Mouse (Mus musculus) kidney, adult 8-10 months (tissue): ENCODE results near the gene AL731706.2.
A peak's percentile ranks its signal among the peaks of the same experiment; 100 is the strongest.
"Not testable (repeated sequence)": the region's sequence is repeated elsewhere in the genome, so short reads cannot be mapped to it uniquely, and the experiment has no call there.

ENCODE experiments used
- DNase-seq, 2 experiments: peaks; one replicate each; pipeline ENCODE4 v3.0.0; 2022

The AL731706.2 gene

DNA sequence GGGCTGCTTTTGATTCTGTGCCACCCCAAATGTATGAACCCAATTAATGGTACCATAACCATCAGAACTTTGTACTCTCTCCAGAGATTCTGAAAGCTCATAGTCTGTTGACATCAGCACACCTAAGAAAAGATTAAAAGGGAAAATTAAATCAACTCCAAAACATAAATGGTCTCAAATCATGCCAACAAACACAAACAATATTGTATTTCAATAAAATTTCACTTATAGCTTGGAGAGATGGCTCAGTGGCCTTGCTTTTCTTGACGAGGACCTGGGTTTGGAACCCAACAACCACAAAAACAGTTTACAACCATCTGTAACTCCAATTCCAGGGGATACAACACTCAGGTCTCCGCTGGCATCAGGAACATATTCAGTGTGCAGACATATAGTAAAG, at the start of gene AL731706.2:
Gene AL731706.2 (minus strand): TSS at position 101 of the 400 bp plus-strand sequence.
- no peak for DNase-seq

DNA sequence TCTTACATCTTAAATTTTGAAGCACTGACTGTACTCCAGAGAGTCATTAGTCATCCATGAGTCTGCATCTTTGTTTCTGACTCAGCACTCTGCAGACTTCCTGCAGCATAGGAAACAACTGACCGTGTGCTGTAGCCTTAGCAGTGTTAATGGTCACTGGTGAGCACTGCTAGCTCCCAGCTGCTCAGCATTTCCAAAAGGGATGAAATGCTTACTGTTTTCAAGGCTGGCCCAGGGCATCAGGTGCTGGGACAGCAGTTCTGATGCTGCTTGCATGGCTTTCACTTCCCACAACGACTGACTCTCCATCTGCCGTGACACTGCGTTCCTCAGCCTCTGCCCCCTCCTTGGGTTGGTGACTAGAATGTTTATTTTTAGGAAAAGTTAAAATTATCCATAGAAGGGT, 35.5 kb upstream of the AL731706.2 start:
- no peak for DNase-seq

DNA sequence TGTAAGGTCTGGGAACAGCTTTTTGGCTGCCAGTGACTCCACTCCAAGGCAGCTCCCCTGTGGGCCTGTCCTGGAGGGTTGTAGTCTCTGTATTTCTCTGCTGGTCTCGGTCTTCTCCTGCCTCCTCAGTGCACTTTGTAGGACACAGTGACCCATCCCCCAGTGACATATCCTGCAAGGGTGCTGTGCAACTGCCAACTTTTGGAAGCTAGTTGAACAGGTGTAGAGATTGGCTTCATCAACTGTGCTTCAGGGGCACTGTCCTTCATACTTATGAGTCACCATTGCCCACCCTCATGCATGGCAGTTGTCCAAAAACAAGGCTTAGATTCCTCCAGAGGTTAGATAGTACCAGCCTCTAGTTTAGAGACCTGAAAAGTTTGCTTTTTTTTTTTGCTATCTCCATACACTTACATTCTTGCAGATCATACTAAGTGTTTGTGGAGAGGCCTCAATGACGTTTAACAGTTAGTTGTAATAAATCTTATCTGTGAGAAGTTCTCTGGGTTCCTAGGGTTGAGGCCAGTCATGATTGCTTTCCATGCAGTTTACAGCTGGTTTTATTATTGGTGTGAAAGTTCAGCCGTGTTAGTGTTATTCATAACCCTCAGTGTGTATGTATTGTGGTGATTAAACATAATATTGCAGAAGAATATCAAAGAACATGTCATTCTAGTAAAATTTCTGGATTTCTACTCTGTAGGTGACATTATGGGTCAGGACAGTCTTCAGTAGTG, 34.9 kb upstream of the AL731706.2 start:
- no peak for DNase-seq

DNA sequence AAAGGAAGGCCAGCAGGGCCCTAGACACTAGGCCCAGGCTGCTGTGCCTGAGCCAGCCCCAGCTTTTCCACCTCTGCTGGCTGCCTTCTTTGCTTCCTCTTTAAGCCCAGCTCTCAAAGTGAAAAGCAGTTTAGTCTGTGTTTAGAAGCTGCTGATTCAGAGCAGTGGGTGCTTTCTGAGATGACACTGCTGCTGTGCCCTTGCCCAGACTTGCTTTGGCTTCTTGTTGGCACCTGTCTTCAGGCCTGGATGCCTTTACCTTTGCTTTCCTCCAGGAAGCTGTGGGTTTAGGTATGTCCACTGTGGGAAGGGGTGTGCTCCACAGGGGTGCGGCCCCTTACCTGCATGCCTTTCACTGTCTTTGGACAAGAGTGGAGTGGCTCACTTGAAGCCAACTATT, 34.0 kb upstream of the AL731706.2 start:
- no peak for DNase-seq

DNA sequence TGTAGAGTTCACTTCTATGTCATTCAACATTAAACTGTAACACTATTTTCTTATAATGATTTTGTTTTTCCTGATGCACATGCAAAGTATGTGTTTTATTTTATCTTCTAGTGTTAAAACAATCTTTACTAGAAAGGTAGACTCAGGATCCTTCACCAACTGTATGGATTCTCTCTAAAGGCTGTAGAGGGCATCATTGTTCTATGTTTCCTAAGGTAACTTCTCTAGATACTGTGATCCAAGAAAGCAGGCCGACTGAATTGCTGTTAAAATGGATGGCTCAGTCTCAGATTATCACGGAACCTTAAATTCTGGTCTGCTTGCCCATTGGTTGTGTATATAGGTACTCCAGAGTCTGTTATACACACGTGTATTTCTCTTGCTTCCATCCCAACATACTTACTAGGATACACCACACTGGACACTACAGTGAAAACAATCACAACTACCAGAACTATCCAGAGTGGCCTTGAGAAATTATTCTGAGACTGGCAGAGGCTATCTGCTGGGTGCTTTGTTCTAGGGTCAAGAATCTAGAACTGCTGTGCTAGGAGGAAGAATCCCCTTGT, 28.9 kb upstream of the AL731706.2 start:
- DNase-seq: no peak

DNA sequence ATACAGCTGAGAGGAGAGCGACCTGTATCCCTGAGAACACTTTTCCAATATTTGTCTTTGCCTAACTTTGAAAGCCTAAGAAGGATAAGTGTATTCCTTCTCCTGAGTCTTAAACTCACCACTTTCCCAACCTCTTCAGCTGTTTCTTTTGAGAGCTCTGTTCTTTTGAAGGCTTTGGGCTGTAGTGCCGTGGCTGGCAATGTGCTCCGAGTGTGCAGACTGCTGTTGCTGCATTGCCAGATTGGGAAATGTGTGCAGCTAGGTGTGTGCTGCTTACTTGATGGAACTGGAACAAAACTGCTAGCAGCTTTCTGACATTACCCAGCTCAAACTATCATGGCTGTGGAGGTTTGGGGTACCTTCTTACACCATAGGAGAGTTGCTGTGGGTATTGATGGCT, 27.5 kb upstream of the AL731706.2 start:
- no peak for DNase-seq

DNA sequence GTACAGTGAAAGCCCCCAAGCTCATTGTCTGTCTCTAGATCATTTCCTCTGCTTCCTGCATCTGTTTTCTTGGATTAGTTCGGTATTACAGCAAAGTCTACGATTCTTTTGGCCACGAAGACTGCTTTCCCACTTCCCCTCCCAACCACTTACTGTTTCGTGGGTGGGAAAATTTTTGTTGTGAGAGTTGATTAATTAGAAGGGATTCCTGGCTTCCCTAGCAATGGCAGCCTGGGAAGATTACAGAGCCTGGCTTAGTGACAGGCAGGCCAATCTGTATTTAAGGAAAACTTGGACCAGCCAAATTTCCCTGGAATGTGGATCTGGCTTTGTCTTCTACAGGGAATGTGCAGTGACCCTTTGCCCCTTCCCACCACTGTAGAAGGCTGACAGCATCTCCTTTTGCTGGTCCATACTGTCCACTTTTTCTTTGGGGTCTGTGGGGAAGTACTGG, 26.5 kb upstream of the AL731706.2 start:
- DNase-seq: no peak

DNA sequence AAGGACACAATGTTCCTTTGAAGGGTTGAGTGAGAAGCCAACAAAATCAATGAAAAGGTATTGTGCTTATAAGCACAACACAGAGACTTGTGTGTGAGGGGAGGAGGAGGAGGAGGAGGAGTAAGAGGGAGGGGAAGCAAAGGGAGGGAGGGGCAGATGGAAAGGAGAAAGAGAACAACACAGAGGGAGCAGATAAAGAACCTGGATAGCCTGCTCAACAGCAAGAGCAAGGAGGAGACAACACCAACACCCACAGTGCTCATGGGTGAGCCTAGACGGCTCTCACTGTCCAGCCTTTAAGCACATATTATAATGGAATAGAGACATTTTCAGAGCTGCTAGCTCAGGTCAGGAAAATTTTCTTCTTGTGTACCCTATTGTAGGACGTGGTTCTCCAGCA, 23.8 kb upstream of the AL731706.2 start:
- DNase-seq: no peak

DNA sequence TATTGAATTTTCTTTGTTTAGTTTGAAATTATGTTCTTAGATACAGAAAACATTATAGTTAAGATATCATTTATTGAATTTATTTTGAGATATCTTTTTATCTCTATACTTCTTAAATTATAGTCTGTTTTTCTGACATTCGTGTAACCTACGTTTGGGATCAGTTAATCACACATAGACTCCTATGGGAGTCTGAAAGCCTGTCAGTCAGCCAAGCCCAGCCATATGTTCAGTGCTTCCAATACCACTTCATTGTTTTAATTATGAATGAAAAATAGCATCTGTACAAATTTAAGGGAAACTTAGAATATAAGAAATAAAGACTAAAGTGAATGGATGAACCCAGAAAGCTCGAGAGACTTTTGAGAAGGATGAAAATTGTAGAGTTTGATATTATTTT, 23.1 kb upstream of the AL731706.2 start:
- DNase-seq: no peak

DNA sequence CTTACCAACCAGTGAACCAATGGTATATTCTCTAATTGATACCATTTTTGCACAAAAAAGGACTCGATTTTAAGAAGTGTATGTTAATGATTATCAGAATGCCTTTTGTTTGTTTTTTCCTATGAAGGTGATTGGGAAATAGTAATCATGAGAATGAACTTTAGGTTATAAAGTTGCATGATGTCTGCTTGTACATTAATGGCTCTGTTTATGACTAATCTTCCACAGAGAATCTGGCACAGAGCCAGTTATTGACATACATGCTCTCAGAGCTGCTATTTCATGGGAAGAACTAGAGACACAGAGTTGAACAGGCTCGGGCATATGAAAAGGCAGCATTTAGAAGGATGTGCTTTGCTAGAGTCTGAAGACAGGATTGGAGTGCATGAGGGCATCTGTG, 10.7 kb upstream of the AL731706.2 start:
- DNase-seq: no peak

DNA sequence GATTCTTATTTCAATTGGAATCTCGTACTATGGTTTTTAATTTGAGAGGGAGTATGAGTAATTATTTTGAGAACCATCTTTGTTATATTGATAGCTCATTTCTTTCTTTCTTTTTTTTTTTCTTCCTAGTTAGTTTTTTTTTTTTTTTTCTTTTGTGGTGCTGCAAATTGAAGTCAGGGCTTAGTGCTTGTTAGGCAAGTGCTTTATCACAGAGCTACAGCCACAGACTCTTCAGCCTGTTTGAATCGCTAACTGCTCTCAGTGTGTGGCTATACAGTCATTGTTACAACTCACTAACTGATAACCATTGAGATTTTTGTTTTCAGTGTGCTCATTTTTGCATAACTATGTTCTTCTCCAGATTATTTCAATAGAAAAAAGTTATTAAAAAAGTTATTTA, 9.0 kb upstream of the AL731706.2 start:
- no peak for DNase-seq

DNA sequence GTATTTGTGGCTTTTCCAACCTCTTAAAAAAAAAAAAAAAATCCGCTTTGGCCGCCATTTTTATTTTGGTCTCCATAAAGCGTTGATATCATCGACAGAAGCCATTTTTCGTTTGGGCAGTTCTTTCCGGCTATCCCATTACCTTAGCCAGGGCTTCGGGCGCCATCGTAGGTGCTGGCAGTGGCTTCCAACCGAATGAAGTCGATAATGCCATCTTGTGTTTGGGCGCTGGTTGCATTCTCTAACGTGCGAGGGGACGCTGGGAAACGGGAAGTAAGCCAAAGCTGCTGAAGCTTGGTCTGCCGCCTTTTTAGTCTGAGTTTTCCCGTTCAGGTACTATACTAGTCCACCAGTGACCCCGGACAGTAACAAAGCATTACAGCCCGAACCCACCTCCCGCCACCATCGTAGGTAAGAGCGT, 6.5 kb upstream of the AL731706.2 start:
- peak; percentile 98 for DNase-seq

DNA sequence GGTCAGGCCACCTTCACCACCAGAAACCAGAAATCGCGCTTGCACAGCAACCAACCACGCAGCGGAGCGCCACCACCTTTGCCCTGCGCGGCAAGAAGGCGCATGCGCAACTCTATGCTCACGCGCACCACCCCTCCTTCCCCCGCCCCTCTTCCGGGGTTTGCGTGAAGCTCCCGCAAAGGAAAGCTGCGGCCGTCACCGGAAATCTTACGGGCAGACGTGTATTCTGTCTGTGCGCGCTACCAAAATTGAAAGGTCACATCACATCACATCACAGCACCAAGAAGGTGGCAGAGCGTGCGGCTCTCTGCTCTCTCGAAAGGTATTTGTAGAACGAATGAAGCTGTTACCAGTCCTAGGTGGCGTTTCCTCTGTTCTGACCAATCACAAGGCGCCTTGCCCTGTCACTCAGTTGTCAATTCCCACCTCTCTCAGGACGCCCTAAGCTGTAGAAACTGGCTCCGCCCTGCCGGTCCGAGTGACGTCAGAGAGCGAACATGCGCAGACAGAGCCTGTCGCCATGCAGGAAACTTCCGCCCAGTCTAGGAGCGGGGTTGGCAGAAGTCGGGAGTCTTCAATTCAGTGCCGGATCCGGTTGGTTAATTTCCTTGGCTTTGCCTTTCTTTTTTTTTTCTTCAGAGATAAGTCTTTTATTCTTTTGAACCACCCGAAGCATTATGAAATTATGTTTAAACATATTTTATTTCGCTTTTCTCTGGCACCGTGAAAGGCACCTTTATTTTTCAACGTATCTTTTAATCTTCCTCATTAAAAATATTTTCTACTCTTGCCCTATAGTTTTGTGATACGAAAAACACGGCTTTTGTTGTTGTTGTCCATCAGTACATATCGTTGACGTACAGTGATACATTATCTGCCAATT, 5.8 kb upstream of the AL731706.2 start, which contains the start of the genes Slx4ip, AL731706.1 and Mkks:
Gene Slx4ip (plus strand): TSS at position 151 of the 883 bp plus-strand sequence.
Gene AL731706.1 (minus strand): TSS at position 322 of the 883 bp plus-strand sequence.
Gene Mkks (minus strand): TSS at position 322 of the 883 bp plus-strand sequence.
- peak; percentile 100 for DNase-seq

DNA sequence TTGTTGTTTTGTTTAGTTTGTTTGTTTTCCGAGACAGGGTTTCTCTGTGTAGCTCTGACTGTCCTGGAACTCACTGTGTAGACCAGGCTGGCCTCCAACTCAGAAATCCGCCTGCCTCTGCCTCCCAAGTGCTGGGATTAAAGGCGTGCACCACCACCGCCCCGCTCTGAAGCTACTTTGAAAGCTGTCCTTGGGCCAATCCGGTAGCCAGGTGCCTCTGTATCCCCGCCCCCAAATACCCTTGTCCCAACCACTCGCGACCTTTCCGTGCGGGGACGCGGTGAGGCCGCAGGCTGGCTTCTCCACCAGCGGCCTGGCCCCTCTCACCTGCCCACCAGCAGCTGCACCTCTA, 5.2 kb upstream of the AL731706.2 start:
- not testable (repeated sequence) for DNase-seq

DNA sequence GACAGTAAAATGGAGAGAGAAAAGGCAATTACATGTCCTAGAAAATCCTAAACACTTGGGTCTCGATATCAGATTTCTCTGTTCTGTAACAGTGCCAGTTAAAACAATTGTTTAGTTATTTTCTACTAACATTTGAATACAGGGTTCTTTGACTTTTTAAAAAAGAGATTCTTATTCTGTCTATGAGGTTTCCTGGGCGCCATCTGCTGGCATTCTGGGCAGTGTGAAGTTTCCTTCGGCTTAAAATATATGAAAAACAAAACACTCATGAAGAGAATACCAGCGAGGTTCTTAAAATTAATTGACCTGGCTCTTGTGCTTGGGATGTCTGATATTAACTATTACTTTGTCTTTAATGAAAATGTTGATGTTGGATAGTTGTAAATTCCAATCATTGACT, 1.4 kb upstream of the AL731706.2 start:
- DNase-seq: peak in 1 of 2 experiments; percentile 14

DNA sequence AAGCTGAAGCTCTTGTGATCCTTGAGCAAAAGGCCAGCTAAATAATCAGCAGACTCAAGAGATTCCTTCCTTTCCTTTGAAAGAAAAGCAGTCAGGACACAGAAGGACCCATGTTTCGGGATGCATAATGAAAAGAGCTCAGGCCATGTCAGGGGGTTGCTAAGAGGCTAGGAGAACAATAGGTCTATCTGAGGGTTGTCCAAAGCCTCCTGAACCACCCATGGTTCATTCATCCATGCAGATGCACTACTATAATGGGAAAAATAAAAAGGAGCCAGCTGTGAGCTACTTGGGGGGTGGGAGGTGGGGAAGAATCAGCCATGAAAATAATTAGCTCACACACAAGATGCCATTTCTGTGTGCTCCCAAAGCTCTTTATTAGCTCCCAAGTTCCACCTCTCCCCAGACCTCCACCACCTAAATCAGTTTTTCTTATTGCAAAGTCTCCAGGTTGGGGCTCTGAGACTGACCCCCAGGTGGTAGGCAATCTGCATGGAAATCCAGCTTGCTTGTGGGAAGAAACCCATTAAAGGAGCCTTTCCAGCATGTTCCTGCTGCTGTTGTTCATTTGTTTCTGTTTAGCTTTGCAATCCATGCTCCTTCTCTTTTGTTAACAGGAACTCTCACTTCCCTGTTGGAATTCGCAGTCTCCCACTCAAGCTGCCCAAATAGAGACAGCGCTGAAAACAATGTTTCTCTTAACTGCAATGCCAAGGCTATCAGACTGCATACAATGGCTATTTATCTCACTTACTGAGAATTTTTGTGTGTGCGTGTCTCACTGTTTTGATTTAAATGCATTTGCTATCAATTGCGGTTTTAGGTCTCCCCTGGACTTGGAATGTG, 30.7 kb downstream of the AL731706.2 start:
- no peak for DNase-seq

DNA sequence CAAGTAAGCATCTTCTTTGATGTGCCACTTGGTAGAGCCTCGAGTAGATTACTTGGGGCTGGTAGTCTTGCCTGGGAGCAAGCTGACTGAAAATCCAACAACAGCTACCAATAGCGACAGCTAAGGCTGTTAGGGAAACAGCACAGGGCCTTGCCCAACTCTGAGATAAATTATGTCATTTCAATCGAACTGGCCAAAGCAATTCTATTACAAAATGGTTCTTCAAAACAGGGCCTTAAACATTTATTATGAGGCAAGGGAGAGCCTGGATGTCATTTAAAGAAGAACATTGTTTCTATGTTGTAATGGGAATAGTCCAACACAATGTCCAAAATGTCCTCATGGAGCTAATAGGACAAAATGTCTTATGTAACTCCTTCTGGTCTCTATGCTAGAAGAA, 35.1 kb downstream of the AL731706.2 start:
- DNase-seq: no peak

DNA sequence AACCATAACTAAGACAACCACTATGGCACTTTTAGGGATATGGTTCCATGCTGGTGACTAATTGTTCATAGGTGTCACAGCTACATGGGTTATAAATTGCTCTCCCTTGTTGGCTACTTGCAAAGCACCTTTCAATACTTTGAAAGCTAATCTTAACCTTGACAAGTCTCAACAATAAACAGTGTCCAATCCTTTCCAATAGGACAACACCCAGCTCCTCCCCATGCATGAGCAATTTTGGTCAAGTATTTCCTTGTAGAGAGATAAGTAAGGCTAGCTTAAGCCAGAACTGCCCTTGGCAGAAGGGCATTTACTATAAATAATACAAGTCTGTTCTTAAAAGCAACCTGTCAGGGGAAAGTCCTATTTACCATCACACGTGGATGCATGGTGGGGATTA, 47.5 kb downstream of the AL731706.2 start:
- DNase-seq: no peak

DNA sequence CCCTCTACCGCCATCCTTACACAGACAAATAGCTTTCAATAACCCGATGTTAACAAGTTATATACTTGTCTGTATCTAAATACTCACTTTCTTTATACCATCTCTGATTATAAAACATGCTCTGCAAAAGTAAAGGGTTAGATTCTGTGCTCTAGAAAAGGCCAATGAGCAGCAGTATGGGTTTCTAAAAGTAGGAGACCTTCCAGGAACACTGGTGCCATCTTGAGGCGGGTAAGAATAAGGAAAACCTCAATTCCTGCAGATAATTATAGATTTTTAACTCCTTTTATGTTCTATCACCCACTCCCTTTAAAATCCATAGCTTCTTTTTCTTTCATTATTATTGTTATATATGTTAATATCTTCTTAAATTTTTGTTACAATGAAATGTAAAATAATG, 49.6 kb downstream of the AL731706.2 start:
- no peak for DNase-seq
